Mouse (Mus musculus) CH12.LX (cell line): ENCODE measurements around the gene Serpine1. TPM values are rescaled to one million over a fixed set of nuclear protein-coding genes. Genes with fewer than 3 reads are reported as not detected.

ENCODE experiments used
- DNase-seq: peaks from one replicate; pipeline ENCODE4 v3.0.0-alpha.2; 2013; ENCODE audit errors: extremely low read depth
- H3K27ac ChIP-seq: 2 replicates; pipeline ENCODE4 v1.5.1; 2012; ENCODE audit warnings: low read depth, mild to moderate bottlenecking, control low read depth, moderate library complexity; ENCODE audit not compliant: insufficient read depth
- H3K27me3 ChIP-seq: replicated peaks from 2 replicates; pipeline ENCODE3; 2012; ENCODE audit warnings: inconsistent platforms
- H3K36me3 ChIP-seq, 2 experiments: replicated peaks in 1 of 2; 2 replicates each; pipeline versions ENCODE3 to v1.6.1; 2012; ENCODE audit warnings: inconsistent platforms in 1 of 2, low read length in 1 of 2, mild to moderate bottlenecking in 1 of 2, mixed read lengths in 1 of 2, moderate library complexity in 1 of 2; ENCODE audit not compliant: control insufficient read depth in 1 of 2, insufficient read depth in 1 of 2
- H3K4me1 ChIP-seq, 2 experiments: 2 replicates each; pipeline ENCODE4 v1.6.1; 2012; ENCODE audit warnings: inconsistent platforms in 1 of 2, moderate library complexity in 1 of 2; ENCODE audit not compliant: insufficient read depth in 2 of 2, control insufficient read depth in 1 of 2
- H3K4me2 ChIP-seq: 2 replicates; pipeline ENCODE4 v1.6.1; 2012; ENCODE audit warnings: low read depth, mild to moderate bottlenecking, control low read depth; ENCODE audit not compliant: poor library complexity, insufficient read depth, severe bottlenecking
- H3K4me3 ChIP-seq, 3 experiments: fragments of 150-350 bp in 1 of 3; sonication (generic) in 1 of 3; replicated peaks in 1 of 3; 2 replicates each; pipeline versions ENCODE3 to v1.5.1; 2011 to 2012; ENCODE audit warnings: low read depth in 2 of 3, low read length in 2 of 3, mild to moderate bottlenecking in 2 of 3, moderate library complexity in 2 of 3, control low read depth in 1 of 3, improper control_type of control experiment in 1 of 3, inconsistent platforms in 1 of 3, mixed read lengths in 1 of 3; ENCODE audit not compliant: poor library complexity in 1 of 3
- H3K79me2 ChIP-seq: replicated peaks from 2 replicates; pipeline ENCODE4 v1.6.1; 2012; ENCODE audit warnings: mild to moderate bottlenecking, moderate library complexity; ENCODE audit not compliant: control insufficient read depth, poor library complexity, insufficient read depth, severe bottlenecking; ENCODE audit errors: extremely low read depth
- H3K9ac ChIP-seq: 2 replicates; pipeline ENCODE4 v1.6.1; 2012; ENCODE audit warnings: low read depth, mild to moderate bottlenecking, control low read depth, moderate library complexity; ENCODE audit not compliant: insufficient read depth
- H3K9me3 ChIP-seq: replicated peaks from 2 replicates; pipeline ENCODE3; 2012; ENCODE audit warnings: low read length, inconsistent platforms, mixed read lengths
- CHD1 ChIP-seq: IDR thresholded peaks from 2 replicates; pipeline ENCODE4 v1.6.1; 2012; ENCODE audit warnings: low read depth, low read length, improper control_type of control experiment, inconsistent platforms
- EP300 ChIP-seq: IDR thresholded peaks from 2 replicates; pipeline ENCODE4 v1.6.1; 2011; ENCODE audit warnings: low read length, improper control_type of control experiment
- ETS1 ChIP-seq: conservative IDR thresholded peaks from 2 replicates; pipeline ENCODE4 v1.6.1; 2012; ENCODE audit warnings: low read depth, mild to moderate bottlenecking, inconsistent platforms, low read length, improper control_type of control experiment, moderate library complexity
- GABPA ChIP-seq: IDR thresholded peaks from 2 replicates; pipeline ENCODE4 v1.6.1; 2012; ENCODE audit warnings: low read depth, low read length, improper control_type of control experiment, inconsistent platforms; ENCODE audit not compliant: insufficient replicate concordance
- JUN ChIP-seq: IDR thresholded peaks from 2 replicates; pipeline ENCODE4 v1.6.1; 2011; ENCODE audit warnings: low read depth, mild to moderate bottlenecking, low read length, improper control_type of control experiment, moderate library complexity; ENCODE audit not compliant: insufficient read depth
- KAT2A ChIP-seq: IDR thresholded peaks from 2 replicates; pipeline ENCODE4 v1.6.1; 2012; ENCODE audit warnings: low read length, improper control_type of control experiment, inconsistent platforms; ENCODE audit not compliant: insufficient replicate concordance
- MAFK ChIP-seq: IDR thresholded peaks from 2 replicates; pipeline ENCODE4 v1.6.1; 2011; ENCODE audit warnings: low read length, improper control_type of control experiment; ENCODE audit not compliant: insufficient replicate concordance
- MAX ChIP-seq: IDR thresholded peaks from 2 replicates; pipeline ENCODE4 v1.6.1; 2011; ENCODE audit warnings: low read length, improper control_type of control experiment
- MAZ ChIP-seq: IDR thresholded peaks from 2 replicates; pipeline ENCODE4 v1.6.1; 2012; ENCODE audit warnings: low read depth, mild to moderate bottlenecking, inconsistent platforms, low read length, improper control_type of control experiment, moderate library complexity
- MYC ChIP-seq: IDR thresholded peaks from 2 replicates; pipeline ENCODE4 v1.6.1; 2011; ENCODE audit warnings: low read depth, mild to moderate bottlenecking, improper control_type of control experiment, low read length
- NELFE ChIP-seq: IDR thresholded peaks from 2 replicates; pipeline ENCODE4 v1.6.1; 2011; ENCODE audit warnings: low read depth, low read length, improper control_type of control experiment
- NRF1 ChIP-seq: IDR thresholded peaks from 2 replicates; pipeline ENCODE4 v1.6.1; 2014; ENCODE audit warnings: low read depth, mild to moderate bottlenecking, inconsistent platforms, low read length, improper control_type of control experiment, moderate library complexity
- RCOR1 ChIP-seq: conservative IDR thresholded peaks from 2 replicates; pipeline ENCODE4 v1.6.1; 2012; ENCODE audit warnings: low read depth, mild to moderate bottlenecking, inconsistent platforms, low read length, improper control_type of control experiment
- SIN3A ChIP-seq: IDR thresholded peaks from 2 replicates; pipeline ENCODE4 v1.6.1; 2012; ENCODE audit warnings: low read length, improper control_type of control experiment, inconsistent platforms
- TCF12 ChIP-seq: IDR thresholded peaks from 2 replicates; pipeline ENCODE4 v1.6.1; 2014; ENCODE audit warnings: low read depth, mild to moderate bottlenecking, inconsistent platforms, low read length, improper control_type of control experiment
- USF1 ChIP-seq: IDR thresholded peaks from 2 replicates; pipeline ENCODE4 v1.6.1; 2014; ENCODE audit warnings: low read depth, mild to moderate bottlenecking, inconsistent platforms, low read length, improper control_type of control experiment
- USF2 ChIP-seq: conservative IDR thresholded peaks from 2 replicates; pipeline ENCODE4 v1.6.1; 2011; ENCODE audit warnings: low read depth, low read length, improper control_type of control experiment
- ZKSCAN1 ChIP-seq: IDR thresholded peaks from 2 replicates; pipeline ENCODE4 v1.6.1; 2012; ENCODE audit warnings: low read depth, inconsistent platforms, low read length, improper control_type of control experiment, borderline replicate concordance
- ZNF384 ChIP-seq: IDR thresholded peaks from 2 replicates; pipeline ENCODE4 v1.6.1; 2012; ENCODE audit warnings: low read depth, low read length, improper control_type of control experiment, inconsistent platforms
- dilution Hi-C: fragments of 300-500 bp; cut with MboI; formaldehyde crosslinking; loops from 2 replicates; pipeline ENCODE4 v1.14.3; 2020; ENCODE audit warnings: low sequenced_read_pairs; ENCODE audit not compliant: extremely low pct_unique_long_range_greater_than_20kb, extremely low pct_ligation_motif_present
- in situ Hi-C: fragments of 300-500 bp; cut with MboI; formaldehyde crosslinking; loops from 3 replicates; pipeline ENCODE4 v1.14.3; 2019; ENCODE audit warnings: low sequenced_read_pairs, low pct_ligation_motif_present, low pct_unique_long_range_greater_than_20kb, mixed read lengths
- polyA plus RNA-seq: library from polyadenylated mRNA; unstranded; fragments of >175 nt; gene quantifications from 2 replicates; pipeline ENCODE4 v1.2.1, GENCODE M21; 2012; ENCODE audit warnings: low read depth; ENCODE audit not compliant: insufficient read length
- total RNA-seq, 2 experiments: library from RNA; depleted of rRNA; stranded (reverse); fragments of 300-350 nt in 1 of 2; fragments of >200 nt in 1 of 2; gene quantifications; 2 replicates each; pipeline ENCODE4 v1.2.3; 2012 to 2014

Serpine1 gene
- total and polyA plus RNA-seq, 3 experiments, result 0.51 to 1.8 (median 0.61) TPM

- in situ Hi-C loops, result no loop called here
- Histone ChIP-seq H3K4me1 (no peaks in the 10 kb centered on the region), H3K9me3 (peaks cover 20% of the 10 kb centered on the region), H3K36me3 (no peaks in the 10 kb centered on the region), H3K79me2 (no peaks in the 10 kb centered on the region), H3K27me3 (peaks cover 44% of the 10 kb centered on the region), H3K27ac (no peak overlapping the region), H3K4me3 (no peak overlapping the region), H3K9ac (no peak overlapping the region), H3K4me2 (no peak overlapping the region)
- dilution Hi-C loops, result no loop called here
- DNase-seq, result no peak
- no peak for TF ChIP-seq ETS1
- no peak for TF ChIP-seq EP300
- TF ChIP-seq NELFE, result no peak
- TF ChIP-seq CHD1, result no peak
- no peak for TF ChIP-seq TCF12
- TF ChIP-seq ZKSCAN1, result no peak
- TF ChIP-seq MAFK, result no peak
- TF ChIP-seq SIN3A, result no peak
- no peak for TF ChIP-seq ZNF384
- TF ChIP-seq RCOR1, result no peak
- TF ChIP-seq USF1, result no peak
- no peak for TF ChIP-seq MYC
- no peak for TF ChIP-seq NRF1
- no peak for TF ChIP-seq JUN
- no peak for TF ChIP-seq MAZ
- no peak for TF ChIP-seq KAT2A
Observed at GRCm38 (mm10) chr5:137015913-137016312, 56.2 kb downstream of the Serpine1 start.

- no peak for TF ChIP-seq USF2
- TF ChIP-seq EP300, result no peak
- TF ChIP-seq MAX, result no peak
- no peak for TF ChIP-seq GABPA
- TF ChIP-seq TCF12, result no peak
- H3K4me2 ChIP-seq, result no peak overlapping the region
- H3K36me3 ChIP-seq, result no peaks in the 10 kb centered on the region
- in situ Hi-C loops, result no loop called here
- no peak for DNase-seq
- H3K4me1 ChIP-seq, result no peaks in the 10 kb centered on the region
- dilution Hi-C loops, result no loop called here
- H3K9ac ChIP-seq, result no peak overlapping the region
- no peak overlapping the region for H3K4me3 ChIP-seq
- no peaks in the 10 kb centered on the region for H3K79me2 ChIP-seq
- H3K9me3 ChIP-seq, result peaks cover 20% of the 10 kb centered on the region
- H3K27ac ChIP-seq, result no peak overlapping the region
- peaks cover 56% of the 10 kb centered on the region for H3K27me3 ChIP-seq
Observed at GRCm38 (mm10) chr5:137012401-137012950, 59.6 kb downstream of the Serpine1 start.

Other genes with a start within 250 kb of the Serpine1 start
- gene Col26a1, start 189.1 kb downstream of the Serpine1 start, total RNA-seq (2012; rRNA removed), result 0.72 TPM in 1 of 2 replicates, not detected in the other
- gene Col26a1, start 189.1 kb downstream of the Serpine1 start, total RNA-seq (2014; rRNA removed), result not detected in 2 replicates
- not detected in 2 replicates for gene Col26a1, start 189.1 kb downstream of the Serpine1 start, polyA plus RNA-seq
- gene Ift22, start 164.1 kb downstream of the Serpine1 start, total RNA-seq (2012; rRNA removed), result 16.8 and 20.7 TPM in 2 replicates
- gene Ift22, start 164.1 kb downstream of the Serpine1 start, total RNA-seq (2014; rRNA removed), result 18.5 and 20.5 TPM in 2 replicates
- gene Ift22, start 164.1 kb downstream of the Serpine1 start, polyA plus RNA-seq, result 39.0 and 39.6 TPM in 2 replicates
- 207 and 210 TPM in 2 replicates for gene Fis1, start 119.0 kb downstream of the Serpine1 start, total RNA-seq (2012; rRNA removed)
- 140 and 142 TPM in 2 replicates for gene Fis1, start 119.0 kb downstream of the Serpine1 start, total RNA-seq (2014; rRNA removed)
- 152 and 203 TPM in 2 replicates for gene Fis1, start 119.0 kb downstream of the Serpine1 start, polyA plus RNA-seq
- 0.25 TPM in 2 replicates for gene Cldn15, start 105.7 kb downstream of the Serpine1 start, total RNA-seq (2012; rRNA removed)
- 0.24 TPM in 1 of 2 replicates, not detected in the other for gene Cldn15, start 105.7 kb downstream of the Serpine1 start, total RNA-seq (2014; rRNA removed)
- gene Cldn15, start 105.7 kb downstream of the Serpine1 start, polyA plus RNA-seq, result 0.29 and 0.35 TPM in 2 replicates
- gene Plod3, start 85.2 kb downstream of the Serpine1 start, total RNA-seq (2012; rRNA removed), result 38.2 and 45.2 TPM in 2 replicates
- 8.8 and 9.9 TPM in 2 replicates for gene Plod3, start 85.2 kb downstream of the Serpine1 start, total RNA-seq (2014; rRNA removed)
- 22.2 and 23.6 TPM in 2 replicates for gene Plod3, start 85.2 kb downstream of the Serpine1 start, polyA plus RNA-seq
- 60.1 and 67.3 TPM in 2 replicates for gene Znhit1, start 84.2 kb downstream of the Serpine1 start, total RNA-seq (2012; rRNA removed)
- 36.8 and 39.6 TPM in 2 replicates for gene Znhit1, start 84.2 kb downstream of the Serpine1 start, total RNA-seq (2014; rRNA removed)
- gene Znhit1, start 84.2 kb downstream of the Serpine1 start, polyA plus RNA-seq, result 83.5 and 99.2 TPM in 2 replicates
- 0.38 TPM in 1 of 2 replicates, not detected in the other for gene Vgf, start 45.9 kb downstream of the Serpine1 start, total RNA-seq (2012; rRNA removed)
- gene Vgf, start 45.9 kb downstream of the Serpine1 start, total RNA-seq (2014; rRNA removed), result not detected in 2 replicates
- gene Vgf, start 45.9 kb downstream of the Serpine1 start, polyA plus RNA-seq, result not detected in 2 replicates
- gene Ap1s1, start 26.1 kb downstream of the Serpine1 start, total RNA-seq (2012; rRNA removed), result 98.8 and 113 TPM in 2 replicates
- 68.0 and 77.8 TPM in 2 replicates for gene Ap1s1, start 26.1 kb downstream of the Serpine1 start, total RNA-seq (2014; rRNA removed)
- gene Ap1s1, start 26.1 kb downstream of the Serpine1 start, polyA plus RNA-seq, result 102 and 115 TPM in 2 replicates
- gene Trim56, start 43.9 kb upstream of the Serpine1 start, total RNA-seq (2012; rRNA removed), result 11.8 and 12.9 TPM in 2 replicates
- 6.0 and 7.6 TPM in 2 replicates for gene Trim56, start 43.9 kb upstream of the Serpine1 start, total RNA-seq (2014; rRNA removed)
- 10.8 and 11.2 TPM in 2 replicates for gene Trim56, start 43.9 kb upstream of the Serpine1 start, polyA plus RNA-seq
- 0.17 TPM in 1 of 2 replicates, not detected in the other for gene Muc3, start 77.1 kb upstream of the Serpine1 start, total RNA-seq (2012; rRNA removed)
- not detected in 2 replicates for gene Muc3, start 77.1 kb upstream of the Serpine1 start, total RNA-seq (2014; rRNA removed)
- 0.13 TPM in 1 of 2 replicates, not detected in the other for gene Muc3, start 77.1 kb upstream of the Serpine1 start, polyA plus RNA-seq
- gene Muc3a, start 140.1 kb upstream of the Serpine1 start, total RNA-seq (2012; rRNA removed), result not detected in 2 replicates
- gene Muc3a, start 140.1 kb upstream of the Serpine1 start, total RNA-seq (2014; rRNA removed), result not detected in 2 replicates
- gene Muc3a, start 140.1 kb upstream of the Serpine1 start, polyA plus RNA-seq, result not detected in 2 replicates
- gene Ache, start 215.3 kb upstream of the Serpine1 start, total RNA-seq (2012; rRNA removed), result 0.13 TPM in 2 replicates
- not detected in 2 replicates for gene Ache, start 215.3 kb upstream of the Serpine1 start, total RNA-seq (2014; rRNA removed)
- 0.11 and 0.23 TPM in 2 replicates for gene Ache, start 215.3 kb upstream of the Serpine1 start, polyA plus RNA-seq
- 2.9 and 4.1 TPM in 2 replicates for gene Ufsp1, start 222.4 kb upstream of the Serpine1 start, total RNA-seq (2012; rRNA removed)
- 0.91 and 1.6 TPM in 2 replicates for gene Ufsp1, start 222.4 kb upstream of the Serpine1 start, total RNA-seq (2014; rRNA removed)
- 4.4 and 5.2 TPM in 2 replicates for gene Ufsp1, start 222.4 kb upstream of the Serpine1 start, polyA plus RNA-seq
- gene Srrt, start 235.4 kb upstream of the Serpine1 start, total RNA-seq (2012; rRNA removed), result 165 and 267 TPM in 2 replicates
- 148 and 183 TPM in 2 replicates for gene Srrt, start 235.4 kb upstream of the Serpine1 start, total RNA-seq (2014; rRNA removed)
- gene Srrt, start 235.4 kb upstream of the Serpine1 start, polyA plus RNA-seq, result 493 and 576 TPM in 2 replicates
- gene Trip6, start 242.1 kb upstream of the Serpine1 start, total RNA-seq (2012; rRNA removed), result 1.4 and 1.8 TPM in 2 replicates
- 0.81 and 0.86 TPM in 2 replicates for gene Trip6, start 242.1 kb upstream of the Serpine1 start, total RNA-seq (2014; rRNA removed)
- 3.9 and 5.1 TPM in 2 replicates for gene Trip6, start 242.1 kb upstream of the Serpine1 start, polyA plus RNA-seq